Mouse (Mus musculus) neural tube, embryonic 12.5 days (tissue): ENCODE data around the gene Fam169a. TPM values are rescaled to one million over a fixed set of nuclear protein-coding genes. Genes with fewer than 3 reads are reported as not detected.
"Not testable (repeated sequence)": the region's sequence is repeated elsewhere in the genome, so short reads cannot be mapped to it uniquely, and the experiment has no call there.

Experiments
- ATAC-seq: fragments of 200-750 bp; cut with Nextera tagmentation; 2 replicates; pipeline ENCODE4 v1.8.0; 2017; ENCODE audit warnings: low read depth, mild to moderate bottlenecking, moderate TSS enrichment, moderate library complexity; ENCODE audit not compliant: low FRiP score
- H3K27ac ChIP-seq: fragments of 300-500 bp; sonication (generic); 2 replicates; pipeline ENCODE4 v1.5.1; 2016
- H3K27me3 ChIP-seq: fragments of 300-500 bp; sonication (generic); replicated peaks from 2 replicates; pipeline ENCODE4 v1.6.1; 2016; ENCODE audit warnings: mild to moderate bottlenecking
- H3K36me3 ChIP-seq: fragments of 300-500 bp; sonication (generic); 2 replicates; pipeline ENCODE4 v1.6.1; 2016; ENCODE audit warnings: mild to moderate bottlenecking
- H3K4me1 ChIP-seq: fragments of 300-500 bp; sonication (generic); 2 replicates; pipeline ENCODE4 v1.6.1; 2016
- H3K4me2 ChIP-seq: fragments of 300-500 bp; sonication (generic); replicated peaks from 2 replicates; pipeline ENCODE4 v1.6.1; 2016; ENCODE audit warnings: mild to moderate bottlenecking
- H3K4me3 ChIP-seq: fragments of 300-500 bp; sonication (generic); 2 replicates; pipeline ENCODE4 v1.5.1; 2016
- H3K9ac ChIP-seq: fragments of 300-500 bp; sonication (generic); 2 replicates; pipeline ENCODE4 v1.6.1; 2016; ENCODE audit warnings: mild to moderate bottlenecking
- H3K9me3 ChIP-seq: fragments of 300-500 bp; sonication (generic); 2 replicates; pipeline ENCODE4 v1.6.1; 2016; ENCODE audit warnings: mild to moderate bottlenecking
- WGBS: fragments of 180-500 bp; shearing (Covaris S2); methylation state at CpG from one replicate; pipeline ENCODE4 v1.1.7; 2016; 5-methylcytosine and 5-hydroxymethylcytosine counted together
- polyA plus RNA-seq: library from polyadenylated mRNA; unstranded; fragments of >200 nt; fragmentation: Nextera tagmentation; extraction: Ambion mirVana; gene quantifications from 2 replicates; pipeline ENCODE4 v1.2.1, GENCODE M21; 2016

Fam169a gene
- polyA plus RNA-seq, 1 experiment from 2014 or later: 16.2 TPM

DNA sequence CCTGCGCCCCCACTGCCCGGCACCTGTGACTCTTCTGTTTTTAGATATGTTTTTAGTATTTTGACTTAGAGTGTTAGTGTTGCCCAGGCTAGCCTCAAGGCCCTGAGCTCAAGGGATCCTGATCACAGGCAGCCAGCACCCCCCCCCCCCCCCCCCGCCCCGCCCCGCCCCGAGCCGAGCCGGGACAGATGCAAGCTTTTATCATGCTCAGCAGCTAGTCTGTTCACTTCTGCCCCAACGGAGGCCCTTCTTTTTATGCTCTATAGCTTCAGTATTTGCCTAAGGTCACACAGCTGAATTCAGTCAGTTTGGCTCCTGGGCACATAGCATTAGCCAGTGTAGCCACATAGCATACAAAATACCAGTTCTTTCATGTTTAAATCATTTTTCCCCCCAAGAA, 19.2 kb downstream of the Fam169a start:
- no peak overlapping the region for H3K4me3 ChIP-seq
- no peaks in the 10 kb centered on the region for H3K36me3 ChIP-seq
- WGBS: 58% methylated on average over 7 of the region's 9 CpGs
- H3K9ac ChIP-seq: no peak overlapping the region
- ATAC-seq: no peak
- H3K9me3 ChIP-seq: no peaks in the 10 kb centered on the region
- H3K27me3 ChIP-seq: no peaks in the 10 kb centered on the region
- H3K4me2 ChIP-seq: no peak overlapping the region
- H3K4me1 ChIP-seq: 0 out of 2 replicates have a peak, but pooled peaks cover 8% of the 10 kb centered on the region
- no peak overlapping the region for H3K27ac ChIP-seq

DNA sequence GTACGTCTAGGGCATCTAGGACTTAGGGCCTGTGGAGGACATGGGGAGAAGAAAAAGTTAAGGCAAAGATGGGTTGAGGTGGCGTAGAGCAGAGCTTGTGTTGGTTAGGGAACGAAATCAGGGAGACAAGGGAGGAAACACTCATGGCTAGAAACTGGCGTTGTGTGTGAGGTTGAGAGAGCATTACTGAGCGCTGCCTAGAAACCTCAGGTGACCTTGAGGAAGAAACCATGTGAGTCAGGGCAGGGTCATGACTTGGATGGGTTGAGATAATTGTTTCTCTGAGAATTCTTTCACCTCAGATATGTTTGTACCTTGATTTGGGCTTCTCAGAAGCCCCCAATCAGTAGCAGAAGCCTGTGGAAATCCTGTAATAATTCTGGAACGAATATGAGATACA, 20.3 kb downstream of the Fam169a start:
- H3K36me3 ChIP-seq: no peaks in the 10 kb centered on the region
- no peak overlapping the region for H3K27ac ChIP-seq
- 0 out of 2 replicates have a peak, but pooled peaks cover 8% of the 10 kb centered on the region for H3K4me1 ChIP-seq
- ATAC-seq: no peak
- no peak overlapping the region for H3K4me3 ChIP-seq
- 93% methylated on average over 6 of the region's 6 CpGs for WGBS
- no peaks in the 10 kb centered on the region for H3K27me3 ChIP-seq
- no peak overlapping the region for H3K4me2 ChIP-seq
- H3K9me3 ChIP-seq: no peaks in the 10 kb centered on the region
- H3K9ac ChIP-seq: no peak overlapping the region

DNA sequence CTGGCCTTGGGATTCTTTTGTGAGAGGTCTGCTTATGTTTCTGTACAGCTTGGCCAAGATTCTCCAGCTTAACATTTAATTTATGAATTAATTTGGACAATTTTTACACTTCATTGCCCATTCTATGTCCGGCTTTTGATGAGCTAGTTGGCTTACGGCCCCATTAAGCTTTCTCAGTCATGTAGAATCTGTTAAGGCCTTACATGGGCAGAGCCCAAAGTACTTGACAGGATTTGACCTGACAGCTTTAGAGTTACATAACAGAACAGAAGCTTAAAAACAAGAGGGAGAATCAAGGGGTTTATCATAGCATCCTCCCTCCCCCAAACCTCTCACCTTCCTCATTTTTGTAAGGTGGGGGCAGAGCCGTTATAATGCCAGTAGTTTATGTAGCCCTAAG, 21.1 kb downstream of the Fam169a start:
- 85% methylated on average over 3 of the region's 3 CpGs for WGBS

DNA sequence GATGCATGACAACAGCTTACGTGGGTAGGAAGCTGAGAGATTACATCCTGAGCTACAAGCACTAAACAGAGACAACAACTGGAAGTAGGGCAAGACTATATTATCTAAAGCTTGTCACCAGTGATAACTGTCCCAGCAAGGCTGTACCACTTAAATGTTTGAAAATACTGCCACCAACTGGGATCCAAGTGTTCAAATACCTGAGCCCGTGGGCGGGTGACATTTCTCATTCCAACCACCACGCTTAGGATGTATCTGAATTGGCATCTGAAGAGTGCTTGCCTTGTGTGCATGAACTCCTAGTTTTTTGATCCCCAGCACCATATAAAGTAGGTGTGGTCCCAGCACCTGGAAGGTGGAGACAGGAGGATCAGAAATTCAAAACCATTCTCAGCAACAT, 28.6 kb downstream of the Fam169a start:
- no peak for ATAC-seq
- Histone ChIP-seq H3K4me2 (no peak overlapping the region), H3K27me3 (no peaks in the 10 kb centered on the region), H3K36me3 (peaks cover 3% of the 10 kb centered on the region; the same call in 1 of the 2 replicates), H3K4me1 (no peaks in the 10 kb centered on the region), H3K27ac (no peak overlapping the region), H3K9me3 (no peaks in the 10 kb centered on the region), H3K4me3 (no peak overlapping the region), H3K9ac (no peak overlapping the region)
- whole genome bisulfite sequencing: 91% methylated on average over 4 of the region's 4 CpGs

More for the DNA sequence above, 21.1 kb downstream of the Fam169a start:
- ATAC-seq: no peak
- Histone ChIP-seq H3K27me3 (no peaks in the 10 kb centered on the region), H3K4me2 (no peak overlapping the region), H3K27ac (no peak overlapping the region), H3K9me3 (no peaks in the 10 kb centered on the region), H3K9ac (no peak overlapping the region), H3K4me3 (no peak overlapping the region), H3K4me1 (0 out of 2 replicates have a peak, but pooled peaks cover 8% of the 10 kb centered on the region), H3K36me3 (no peaks in the 10 kb centered on the region)

DNA sequence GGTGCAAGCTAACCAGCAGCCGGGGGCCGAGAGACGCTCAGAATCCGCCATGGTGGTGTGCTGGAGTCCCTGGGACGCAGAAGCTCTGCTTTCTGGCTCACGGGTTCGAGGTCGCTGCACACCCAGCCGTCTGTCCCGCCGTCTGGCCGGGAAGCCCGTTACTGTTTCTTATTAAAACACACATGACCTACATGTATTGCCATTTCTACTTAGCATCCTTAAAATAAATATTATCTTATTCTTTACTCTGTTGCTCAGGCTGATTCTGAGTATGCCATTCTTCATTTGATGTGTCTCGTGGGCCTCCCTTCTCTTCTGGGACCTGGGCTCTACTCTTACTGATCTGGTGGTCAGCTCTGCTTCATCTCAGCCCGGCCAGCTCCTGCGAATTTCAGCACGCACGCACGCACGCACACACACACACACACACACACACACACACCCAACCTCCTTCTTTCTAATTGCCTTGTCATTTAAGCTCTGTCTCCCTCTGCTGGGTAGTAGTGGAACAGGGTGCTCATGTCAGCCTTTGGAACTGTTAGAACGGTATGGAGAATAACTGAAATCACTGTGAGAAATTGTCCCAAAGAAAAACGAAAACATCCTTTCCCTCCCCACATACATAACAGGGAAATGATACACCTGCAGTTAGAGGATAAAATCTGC, 32.2 kb downstream of the Fam169a start, which contains the start of gene Gm6169:
Gm6169 (minus strand) TSS at position 51 of the 666 bp plus-strand sequence.
- H3K27ac ChIP-seq: no peak within 1 kb of the TSS
- no peak within 1 kb of the TSS for H3K4me2 ChIP-seq
- H3K36me3 ChIP-seq: no peaks in the 10 kb centered on the region
- H3K9ac ChIP-seq: no peak within 1 kb of the TSS
- H3K9me3 ChIP-seq: no peaks in the 10 kb centered on the region
- H3K4me3 ChIP-seq: no peak within 1 kb of the TSS
- 88% methylated on average over 22 of the region's 22 CpGs for WGBS
- H3K27me3 ChIP-seq: no peaks in the 10 kb centered on the region
- no peaks in the 10 kb centered on the region for H3K4me1 ChIP-seq
- no peak for ATAC-seq

DNA sequence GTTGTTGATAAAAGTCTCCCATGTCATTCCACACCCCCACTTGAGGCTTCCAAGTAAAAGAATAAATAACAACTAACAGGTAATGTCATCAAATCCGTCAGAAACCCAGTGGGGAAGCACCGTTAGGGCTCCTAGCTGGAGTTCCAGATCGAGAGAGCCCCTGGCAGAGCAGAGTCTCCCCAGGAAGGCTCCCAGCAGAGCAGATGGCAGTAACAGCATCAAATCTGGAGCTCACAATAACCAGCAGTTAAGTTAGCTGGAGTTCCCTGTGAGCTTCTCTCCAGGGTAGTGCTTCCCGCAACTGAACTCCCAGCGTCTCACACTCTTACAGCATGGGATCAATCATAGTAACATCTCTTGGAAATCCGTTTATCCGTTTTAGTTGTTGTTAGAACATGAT, 37.9 kb downstream of the Fam169a start:
- H3K4me3 ChIP-seq: no peak overlapping the region
- H3K27me3 ChIP-seq: no peaks in the 10 kb centered on the region
- 77% methylated on average over 7 of the region's 7 CpGs for WGBS
- ATAC-seq: no peak
- H3K27ac ChIP-seq: no peak overlapping the region
- H3K9me3 ChIP-seq: no peaks in the 10 kb centered on the region
- H3K4me1 ChIP-seq: no peaks in the 10 kb centered on the region
- H3K9ac ChIP-seq: no peak overlapping the region
- peaks cover 7% of the 10 kb centered on the region for H3K36me3 ChIP-seq
- no peak overlapping the region for H3K4me2 ChIP-seq

DNA sequence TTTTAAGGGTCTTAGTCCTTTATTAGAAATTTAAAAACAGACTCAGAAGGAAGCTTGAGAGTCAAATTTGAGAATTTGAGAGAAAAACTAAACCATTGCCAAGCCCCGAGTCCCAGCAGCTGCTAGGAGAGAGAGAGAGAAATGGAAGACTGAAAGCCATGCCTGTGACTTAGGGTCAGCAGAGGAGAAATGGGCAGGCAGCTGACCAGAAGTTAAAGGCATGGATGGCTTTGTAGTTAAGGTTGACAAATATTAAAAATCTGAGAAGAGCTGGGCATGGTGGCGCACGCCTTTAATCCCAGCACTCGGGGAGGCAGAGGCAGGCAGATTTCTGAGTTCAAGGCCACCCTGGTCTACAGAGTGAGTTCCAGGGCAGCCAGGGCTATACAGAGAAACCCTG, 40.6 kb downstream of the Fam169a start:
- H3K36me3 ChIP-seq: peaks cover 11% of the 10 kb centered on the region
- H3K27me3 ChIP-seq, H3K9me3 ChIP-seq, H3K27ac ChIP-seq, H3K9ac ChIP-seq, H3K4me1 ChIP-seq, H3K4me2 ChIP-seq, H3K4me3 ChIP-seq, ATAC-seq: not testable (repeated sequence)
- 94% methylated on average over 4 of the region's 4 CpGs for WGBS

DNA sequence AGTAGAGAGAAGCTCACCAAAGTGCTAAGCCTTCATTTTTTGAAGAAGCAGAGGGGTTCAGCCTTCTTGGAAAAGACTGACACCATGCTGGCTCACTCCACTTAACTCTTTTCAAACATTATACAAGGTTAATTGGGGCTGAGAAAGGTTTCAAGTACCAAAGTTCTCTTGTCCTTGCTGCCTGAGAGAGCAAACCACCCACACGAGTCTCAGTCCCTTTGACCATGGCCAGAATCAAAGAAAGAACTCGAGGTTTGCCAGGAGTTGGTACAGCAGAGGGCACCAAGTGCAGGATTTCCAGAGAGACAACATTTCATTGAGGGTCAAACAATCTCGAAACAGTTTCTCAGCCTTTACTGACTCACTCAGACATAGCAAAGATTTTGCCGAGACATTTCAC, 42.0 kb downstream of the Fam169a start:
- no peak overlapping the region for H3K9ac ChIP-seq
- no peaks in the 10 kb centered on the region for H3K4me1 ChIP-seq
- no peaks in the 10 kb centered on the region for H3K9me3 ChIP-seq
- H3K4me3 ChIP-seq: no peak overlapping the region
- H3K36me3 ChIP-seq: peaks cover 15% of the 10 kb centered on the region
- WGBS: 81% methylated on average over 4 of the region's 4 CpGs
- no peak overlapping the region for H3K4me2 ChIP-seq
- no peak overlapping the region for H3K27ac ChIP-seq
- no peak for ATAC-seq
- H3K27me3 ChIP-seq: no peaks in the 10 kb centered on the region

DNA sequence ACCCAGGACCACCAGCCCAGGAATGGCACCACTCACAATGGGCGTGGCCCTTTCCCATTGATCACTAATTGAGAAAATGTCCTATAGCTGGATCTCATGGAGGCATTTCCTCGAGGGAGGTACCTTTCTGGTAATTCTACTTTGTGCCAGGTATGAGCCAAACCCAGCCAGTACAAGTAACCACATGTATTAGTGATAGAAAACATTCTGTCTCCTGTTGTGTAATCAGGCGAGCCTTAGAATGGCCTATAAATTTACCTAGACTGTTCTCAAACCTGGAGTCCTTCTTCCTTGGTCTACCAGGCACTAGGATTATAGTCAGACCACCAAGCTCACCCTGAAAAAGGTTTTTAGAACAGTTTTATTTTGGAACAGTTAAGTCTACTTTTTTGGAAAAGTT, 54.3 kb downstream of the Fam169a start:
- 82% methylated on average over 3 of the region's 3 CpGs for WGBS
- no peak overlapping the region for H3K9ac ChIP-seq
- H3K36me3 ChIP-seq: peaks cover 22% of the 10 kb centered on the region
- H3K27me3 ChIP-seq: no peaks in the 10 kb centered on the region
- H3K4me1 ChIP-seq: no peaks in the 10 kb centered on the region
- no peak overlapping the region for H3K4me2 ChIP-seq
- ATAC-seq: no peak
- no peak overlapping the region for H3K27ac ChIP-seq
- H3K9me3 ChIP-seq: no peaks in the 10 kb centered on the region
- H3K4me3 ChIP-seq: no peak overlapping the region

DNA sequence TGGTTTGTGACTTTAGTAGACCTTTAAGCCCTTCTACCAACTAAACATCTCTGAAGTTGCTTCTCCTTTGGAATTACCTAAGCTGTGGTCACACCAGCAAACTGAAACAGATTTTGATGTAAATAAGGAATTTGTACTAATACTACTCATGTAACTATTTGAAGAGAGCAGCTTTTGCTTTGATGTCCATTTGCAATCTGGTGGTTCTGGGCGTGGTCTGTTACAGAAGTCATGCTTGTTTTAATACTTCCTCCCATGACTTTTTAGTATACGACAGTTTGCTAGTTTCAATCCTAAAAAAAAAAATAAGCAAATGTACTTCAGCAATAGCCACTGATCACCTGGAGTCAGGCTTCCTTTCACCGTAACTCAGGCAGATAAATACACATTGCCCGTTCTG, 62.6 kb downstream of the Fam169a start:
- H3K27ac ChIP-seq, H3K4me2 ChIP-seq, H3K4me1 ChIP-seq, H3K4me3 ChIP-seq, H3K27me3 ChIP-seq, H3K9me3 ChIP-seq, ATAC-seq, H3K9ac ChIP-seq: not testable (repeated sequence)
- H3K36me3 ChIP-seq: peaks cover 26% of the 10 kb centered on the region
- WGBS: 90% methylated on average over 4 of the region's 4 CpGs

DNA sequence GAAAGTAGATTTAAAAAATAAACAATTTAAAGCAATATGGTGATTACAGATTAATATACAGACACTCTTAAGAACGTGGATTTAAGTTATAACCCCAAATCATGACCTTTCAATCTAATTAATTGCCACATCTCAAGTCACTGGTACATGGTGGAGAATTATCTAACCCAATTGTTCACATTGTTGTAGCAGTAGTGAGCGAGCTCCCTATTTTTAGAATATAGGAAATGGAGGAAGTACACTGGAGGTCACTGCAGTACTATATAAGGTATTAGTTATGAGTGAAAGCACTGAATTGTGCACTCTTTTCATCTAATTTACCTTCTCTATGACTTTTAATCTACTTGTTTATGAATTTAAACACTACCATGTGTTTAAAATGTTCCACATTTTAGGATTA, 63.3 kb downstream of the Fam169a start:
- WGBS: no CpG with 5 or more reads among the region's 2 CpGs
- not testable (repeated sequence) for H3K9me3 ChIP-seq, H3K4me2 ChIP-seq, H3K27me3 ChIP-seq, H3K9ac ChIP-seq, ATAC-seq, H3K4me3 ChIP-seq, H3K27ac ChIP-seq, H3K4me1 ChIP-seq
- peaks cover 29% of the 10 kb centered on the region for H3K36me3 ChIP-seq

DNA sequence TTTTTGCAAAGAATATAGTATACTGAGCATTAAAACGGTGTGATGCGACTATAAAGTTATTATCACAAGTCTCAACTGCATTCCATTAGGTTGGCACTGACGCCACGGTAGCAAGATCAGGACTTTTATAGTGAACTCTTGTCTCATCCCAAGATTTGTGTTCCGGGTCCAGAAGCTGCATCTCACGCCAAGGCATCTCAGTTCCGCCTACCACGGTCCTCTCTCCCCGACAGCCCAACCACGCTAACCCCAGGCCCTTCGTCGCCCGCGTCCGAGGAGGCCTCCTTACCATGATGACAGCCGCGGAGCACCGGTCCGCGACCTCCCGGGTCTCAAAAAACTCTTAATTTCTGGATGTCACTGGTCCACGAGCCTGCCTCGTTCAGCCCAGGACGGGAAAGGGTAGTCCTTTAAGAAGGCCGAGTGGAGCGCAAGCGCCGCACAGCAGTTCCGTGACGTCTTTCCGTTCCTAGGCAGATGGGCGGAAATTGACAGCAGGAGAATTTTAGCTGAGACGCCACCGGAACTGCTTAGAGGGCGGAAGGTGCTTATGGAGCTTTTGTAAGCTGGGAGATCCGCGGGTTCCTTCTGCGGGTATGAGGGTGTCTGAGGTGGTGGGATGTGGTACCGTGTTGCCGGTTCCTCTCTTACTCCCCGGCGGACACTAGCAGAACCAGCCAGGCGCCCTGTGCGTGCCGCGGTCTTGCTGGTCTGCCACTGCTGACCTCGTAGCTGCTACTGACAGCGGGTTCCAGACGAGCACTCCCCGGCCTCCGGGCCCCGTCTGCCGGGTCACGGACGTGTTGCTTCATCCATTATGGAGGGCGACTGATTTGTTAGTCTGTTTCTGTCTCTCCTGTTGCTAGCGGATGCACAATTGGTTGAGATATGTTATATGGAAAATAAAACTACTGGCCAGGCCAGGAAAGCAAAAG, 70.6 kb downstream of the Fam169a start, which contains the start of the genes Gfm2 and Nsa2:
Gfm2 (plus strand) TSS at position 472 of the 935 bp plus-strand sequence.
Nsa2 (minus strand) TSS at position 472 of the 935 bp plus-strand sequence.
- ATAC-seq: peak; percentile 95

More for the DNA sequence above, 70.6 kb downstream of the Fam169a start, which contains the start of the genes Gfm2 and Nsa2:
- H3K4me3 ChIP-seq: peak within 1 kb of the TSS; percentile 82
- H3K9ac ChIP-seq: peak within 1 kb of the TSS; percentile 82
- H3K27ac ChIP-seq: peak within 1 kb of the TSS; percentile 59; the same call in 1 of the 2 replicates
- WGBS: under 1% methylated on average over 57 of the region's 57 CpGs
- peaks cover 16% of the 10 kb centered on the region for H3K36me3 ChIP-seq
- no peaks in the 10 kb centered on the region for H3K9me3 ChIP-seq
- peaks cover 6% of the 10 kb centered on the region; the same call in 1 of the 2 replicates for H3K4me1 ChIP-seq
- H3K4me2 ChIP-seq: peak within 1 kb of the TSS; percentile 75
- H3K27me3 ChIP-seq: no peaks in the 10 kb centered on the region
